Mouse (Mus musculus) olfactory bulb, adult 2 months (tissue): Measurements from ENCODE around the gene Il31. TPM values are rescaled to one million over a fixed set of nuclear protein-coding genes. Genes with fewer than 3 reads are reported as not detected.
"Not testable (repeated sequence)": the region's sequence is repeated elsewhere in the genome, so short reads cannot be mapped to it uniquely, and the experiment has no call there.

Experiments used
- H3K27ac ChIP-seq: fragments of 200-500 bp; 2 replicates; pipeline ENCODE4 v1.5.1; 2012; ENCODE audit warnings: low read depth, low read length; ENCODE audit not compliant: insufficient read depth
- H3K4me1 ChIP-seq: fragments of 200-500 bp; 2 replicates; pipeline ENCODE4 v1.6.1; 2012; ENCODE audit warnings: low read length; ENCODE audit not compliant: control insufficient read depth, insufficient read depth
- H3K4me3 ChIP-seq: fragments of 200-500 bp; 2 replicates; pipeline ENCODE4 v1.5.1; 2012; ENCODE audit warnings: mild to moderate bottlenecking, low read depth, low read length, moderate library complexity; ENCODE audit not compliant: insufficient read depth
- CTCF ChIP-seq: fragments of 200-500 bp; IDR thresholded peaks from 2 replicates; pipeline ENCODE4 v1.5.1; 2012; ENCODE audit warnings: low read depth, mild to moderate bottlenecking, low read length, moderate library complexity; ENCODE audit not compliant: insufficient read depth
- POLR2A ChIP-seq: fragments of 200-500 bp; IDR thresholded peaks from 2 replicates; pipeline ENCODE4 v1.6.1; 2012; ENCODE audit warnings: mild to moderate bottlenecking, low read depth, low read length, moderate library complexity; ENCODE audit not compliant: insufficient read depth
- WGBS: fragments of 180-500 bp; shearing (Covaris S2); methylation state at CpG from one replicate; pipeline ENCODE4 v1.1.7; 2018; 5-methylcytosine and 5-hydroxymethylcytosine counted together
- polyA plus RNA-seq: library from polyadenylated mRNA; stranded (reverse); fragments of >200 nt; gene quantifications from 2 replicates; pipeline ENCODE4 v1.2.4, GENCODE M21; 2012; ENCODE audit warnings: low replicate concordance; ENCODE audit not compliant: missing spikeins, insufficient read depth, insufficient read length

Gene Il31
- polyA plus RNA-seq, 1 experiment: not detected

DNA sequence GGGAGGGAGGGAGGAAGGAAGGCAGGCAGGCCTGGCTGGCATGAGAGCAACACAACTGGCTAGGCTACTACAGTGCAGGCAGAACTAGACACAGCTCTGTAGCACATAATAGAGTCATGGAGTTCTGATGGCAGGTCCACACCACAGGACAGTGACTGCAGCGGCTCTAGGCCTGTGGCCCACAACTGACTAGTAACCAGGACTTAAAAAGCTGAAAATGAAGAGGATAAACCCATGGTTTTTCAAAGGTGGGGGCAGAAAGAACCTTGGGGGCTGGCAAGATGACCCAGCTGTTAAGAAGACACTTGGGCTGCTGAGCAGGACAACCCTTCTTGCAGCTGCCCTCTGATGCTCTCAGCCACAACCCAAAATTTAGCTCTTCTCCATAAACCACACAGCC is 32.3 kb upstream of the Il31 start:
- Histone ChIP-seq H3K4me3 (no peak overlapping the region), H3K4me1 (peaks cover 8% of the 10 kb centered on the region), H3K27ac (no peak overlapping the region)
- TF ChIP-seq POLR2A (no peak), CTCF (no peak)
- 79% methylated on average over 1 of the region's 1 CpGs for WGBS

DNA sequence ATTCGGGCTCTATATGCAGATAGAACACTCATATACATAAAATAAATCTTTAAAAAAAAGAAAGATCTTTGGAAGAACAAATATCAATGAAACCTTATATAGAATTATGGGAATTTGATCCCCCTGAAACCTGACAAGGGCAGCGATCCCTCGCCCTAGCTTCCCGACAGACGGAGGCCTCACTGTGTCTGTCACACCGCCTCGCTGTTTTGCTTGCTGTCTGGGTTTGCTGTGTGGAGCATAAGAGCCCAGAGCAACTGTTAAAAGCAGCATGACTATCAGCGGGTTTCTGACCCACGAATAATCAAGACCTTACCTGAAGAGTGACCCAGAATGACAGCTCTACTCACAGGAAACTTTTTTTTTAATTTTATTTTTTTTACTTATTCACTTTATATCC is 31.4 kb upstream of the Il31 start:
- Histone ChIP-seq H3K27ac (no peak overlapping the region), H3K4me1 (peaks cover 8% of the 10 kb centered on the region), H3K4me3 (no peak overlapping the region)
- no peak for TF ChIP-seq CTCF
- TF ChIP-seq POLR2A: no peak
- 84% methylated on average over 9 of the region's 9 CpGs for WGBS

DNA sequence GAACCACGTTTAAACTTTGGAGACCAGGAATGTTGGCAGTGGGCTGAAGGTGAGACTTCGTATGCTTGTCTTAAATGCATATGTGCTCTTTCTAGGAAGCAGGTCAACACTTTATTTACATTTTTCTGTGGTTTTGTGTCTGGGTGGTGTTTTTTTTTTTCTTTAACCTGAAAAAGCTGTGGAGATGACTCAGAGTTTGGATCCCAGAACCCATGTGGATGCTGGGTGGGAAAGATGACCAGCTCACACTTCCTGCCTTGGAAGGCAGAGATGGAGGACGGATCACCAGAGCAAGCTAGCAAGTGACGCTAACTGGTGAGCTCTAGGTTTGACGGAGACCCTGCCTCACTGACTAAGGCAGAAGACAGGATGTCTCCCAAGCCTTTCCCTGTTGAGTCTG is 25.6 kb upstream of the Il31 start:
- H3K4me3 ChIP-seq: no peak overlapping the region
- no peaks in the 10 kb centered on the region for H3K4me1 ChIP-seq
- WGBS: 86% methylated on average over 5 of the region's 5 CpGs
- no peak for TF ChIP-seq CTCF
- no peak for TF ChIP-seq POLR2A
- no peak overlapping the region for H3K27ac ChIP-seq

DNA sequence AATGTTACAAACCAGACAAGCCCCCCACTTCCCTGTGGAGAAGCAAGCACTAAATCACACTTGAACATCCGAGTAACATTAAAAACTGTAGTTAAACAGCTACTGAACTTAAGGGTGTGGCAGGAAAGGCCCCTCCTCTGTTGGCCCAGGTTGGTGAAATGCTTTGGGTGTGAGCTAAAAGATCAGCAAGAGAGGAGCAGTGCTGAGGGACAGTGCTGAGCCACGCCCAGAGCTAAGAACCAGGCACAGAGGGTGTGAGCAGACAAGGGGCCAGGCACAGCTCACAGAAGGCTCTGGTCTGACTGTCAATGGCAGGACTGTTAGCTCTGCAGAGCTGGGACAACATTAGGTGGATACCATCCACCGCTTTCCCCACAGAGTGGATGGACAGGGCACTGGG is 22.8 kb upstream of the Il31 start:
- 80% methylated on average over 3 of the region's 3 CpGs for WGBS
- H3K4me1 ChIP-seq: peaks cover 9% of the 10 kb centered on the region
- H3K4me3 ChIP-seq: no peak overlapping the region
- no peak overlapping the region for H3K27ac ChIP-seq
- TF ChIP-seq CTCF (no peak), POLR2A (no peak)

DNA sequence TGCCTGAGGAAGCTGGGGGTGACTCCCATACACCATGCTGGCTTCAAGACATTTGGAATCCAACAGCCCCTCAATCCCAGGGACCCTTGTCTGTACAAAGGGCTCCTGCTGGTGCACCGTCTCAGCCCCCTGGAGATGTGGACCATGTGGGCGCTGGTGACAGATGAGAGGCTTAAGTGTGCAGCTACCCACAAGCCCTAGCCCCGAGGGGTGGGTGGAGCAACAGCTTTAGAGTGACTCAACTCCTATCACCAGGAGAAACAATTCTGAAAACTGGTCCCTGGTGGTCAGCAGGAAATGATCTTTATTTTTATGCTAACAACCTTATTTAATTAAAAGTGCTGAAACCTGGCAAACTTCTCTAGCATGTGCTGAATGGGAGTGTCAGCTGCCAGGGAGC is 22.1 kb upstream of the Il31 start:
- not testable (repeated sequence) for H3K4me3 ChIP-seq, H3K4me1 ChIP-seq, H3K27ac ChIP-seq
- 49% methylated on average over 3 of the region's 3 CpGs for WGBS

DNA sequence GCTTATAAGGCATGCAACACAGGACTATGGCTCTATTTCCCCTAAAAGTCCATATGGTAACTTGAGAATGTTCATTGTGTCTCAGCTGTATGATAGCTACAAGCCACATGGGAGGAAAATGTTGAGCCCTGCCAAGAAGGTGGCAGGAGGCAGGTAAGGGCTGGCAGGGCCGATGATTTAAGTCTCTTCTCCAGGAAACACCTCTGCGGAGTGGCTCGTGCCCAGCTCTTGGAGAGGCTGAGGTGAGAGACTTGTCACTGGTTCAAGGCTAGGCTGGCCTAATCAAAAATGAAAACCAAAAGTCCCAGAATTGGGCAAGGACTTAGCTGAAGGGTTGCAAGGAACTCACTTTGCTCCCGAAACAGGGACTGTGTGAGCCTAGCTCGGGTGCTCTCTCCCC is 20.9 kb upstream of the Il31 start, which contains the start of gene B3gnt4:
B3gnt4 (plus strand) TSS at position 301 of the 400 bp plus-strand sequence.
- Histone ChIP-seq H3K4me1 (peaks cover 9% of the 10 kb centered on the region), H3K27ac (no peak within 1 kb of the TSS), H3K4me3 (no peak within 1 kb of the TSS)
- 85% methylated on average over 5 of the region's 5 CpGs for WGBS
- TF ChIP-seq CTCF (no peak), POLR2A (no peak)

DNA sequence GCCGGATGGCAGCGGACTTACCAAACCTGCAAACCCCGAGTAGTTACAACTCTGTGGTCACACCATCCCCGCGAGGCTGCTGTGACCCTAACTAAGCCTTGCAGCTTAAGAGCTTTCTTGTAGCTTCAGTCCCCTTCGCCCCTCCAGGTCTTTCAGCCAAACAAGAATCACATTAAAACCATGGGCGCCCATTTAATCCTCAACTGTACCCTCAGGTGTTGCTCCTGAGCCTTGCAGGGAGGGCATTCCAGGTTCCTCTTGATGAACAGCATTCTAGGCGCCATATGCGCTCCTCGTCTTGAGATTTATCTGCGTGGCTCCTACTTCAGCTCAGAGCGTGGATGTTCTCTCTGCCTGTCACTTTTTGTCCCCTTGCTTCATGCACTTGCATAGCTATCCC is 19.6 kb upstream of the Il31 start:
- H3K27ac ChIP-seq: no peak overlapping the region
- H3K4me1 ChIP-seq: peaks cover 9% of the 10 kb centered on the region
- no peak for TF ChIP-seq POLR2A
- TF ChIP-seq CTCF: no peak
- WGBS: 9% methylated on average over 12 of the region's 12 CpGs
- peak overlapping the region; percentile 66 for H3K4me3 ChIP-seq

DNA sequence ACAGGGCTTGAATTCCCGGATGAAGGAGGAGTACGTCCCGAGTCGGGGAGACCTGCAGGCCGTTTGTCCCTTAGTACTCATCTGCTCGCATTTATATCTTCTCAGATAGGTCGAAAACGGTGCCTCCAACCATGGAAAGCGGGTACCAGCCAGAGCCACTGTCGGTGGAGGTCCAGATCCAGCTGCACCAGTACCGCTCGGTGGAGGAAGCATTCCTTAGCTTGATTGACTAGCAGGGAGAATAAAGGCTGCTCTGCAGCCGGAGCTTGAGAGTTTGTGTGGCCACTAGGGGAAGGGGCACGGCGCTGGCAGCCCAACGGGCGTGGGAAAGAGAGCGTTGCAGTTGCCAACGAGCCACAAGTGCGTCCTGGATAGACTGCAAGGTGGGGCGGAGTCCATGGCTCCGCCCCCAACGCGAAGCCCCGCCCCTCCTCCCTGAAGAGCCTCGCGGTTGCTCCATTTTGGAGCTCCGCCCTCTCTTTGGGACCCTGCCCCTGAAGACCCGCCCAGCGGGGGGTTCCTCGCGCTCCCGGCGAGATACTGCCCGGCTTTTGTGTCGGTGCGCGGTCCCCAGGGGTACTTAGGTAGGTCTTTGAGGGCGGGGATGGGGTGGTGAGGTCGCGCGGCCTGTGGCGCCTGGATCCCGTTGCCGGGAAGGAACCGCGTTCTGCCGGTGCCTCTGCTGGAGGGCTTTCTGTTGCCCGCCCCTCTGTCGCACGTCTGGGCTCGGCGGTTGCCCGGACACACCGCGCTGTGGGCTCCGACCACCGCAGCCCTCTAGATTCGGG is 18.8 kb upstream of the Il31 start:
- Histone ChIP-seq H3K4me1 (peaks cover 9% of the 10 kb centered on the region), H3K27ac (no peak overlapping the region), H3K4me3 (peak overlapping the region; percentile 66)
- TF ChIP-seq CTCF (no peak), POLR2A (no peak)
- WGBS: under 1% methylated on average over 59 of the region's 59 CpGs

DNA sequence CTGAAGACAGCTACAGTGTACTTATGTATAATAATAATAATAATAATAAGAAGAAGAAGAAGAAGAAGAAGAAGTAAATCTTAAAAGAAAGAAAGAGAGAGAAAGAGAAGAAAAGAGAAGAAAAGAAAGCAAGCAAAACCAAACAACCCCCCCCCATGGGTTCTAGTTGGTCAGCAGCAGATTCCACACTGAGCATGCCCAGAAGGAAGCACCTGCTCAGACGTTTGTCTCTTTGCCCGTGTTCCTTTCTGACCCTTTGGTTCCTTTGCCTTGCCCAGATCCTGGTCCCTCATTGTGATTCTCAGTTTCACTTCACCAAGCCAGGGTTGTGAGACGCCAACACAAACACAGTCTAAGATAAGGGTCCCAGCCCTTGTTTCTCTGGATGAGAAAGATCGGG is 12.7 kb upstream of the Il31 start:
- H3K4me1 ChIP-seq: peaks cover 7% of the 10 kb centered on the region; the same call in 1 of the 2 replicates

More for the DNA sequence above, 12.7 kb upstream of the Il31 start:
- no peak for TF ChIP-seq POLR2A
- TF ChIP-seq CTCF: no peak
- no peak overlapping the region for H3K4me3 ChIP-seq
- H3K27ac ChIP-seq: no peak overlapping the region
- 70% methylated on average over 4 of the region's 4 CpGs for WGBS
